Mouse (Mus musculus): ENCODE measurements around the gene 9630041A04Rik. TPM values are rescaled to one million over a fixed set of nuclear protein-coding genes. Genes with fewer than 3 reads are reported as not detected.

9630041A04Rik gene
- total and polyA plus RNA-seq, 3 experiments, result not detected

DNA sequence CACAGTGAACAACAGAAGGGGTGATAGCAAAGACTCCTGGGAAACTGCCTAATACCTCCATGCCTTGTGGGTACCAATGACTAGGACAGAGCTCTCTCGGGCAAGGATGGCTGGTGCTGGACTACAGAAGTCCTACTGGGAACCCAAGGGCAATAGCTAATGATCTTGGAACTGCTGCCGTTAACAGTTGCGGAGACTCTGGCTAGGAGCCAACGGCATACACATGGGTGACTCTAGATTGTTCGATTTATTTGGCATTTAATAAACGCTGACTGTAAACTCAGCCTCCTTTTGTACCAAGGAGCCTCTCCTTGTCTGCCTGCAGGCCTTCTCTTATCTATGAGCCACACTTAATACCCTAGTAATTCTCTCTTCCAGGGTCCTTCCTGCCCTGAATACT is 128.4 kb downstream of the 9630041A04Rik start:
- Histone ChIP-seq H3K4me1 (ENCODE audit: insufficient read depth, low read depth, low read length) (no peaks in the 10 kb centered on the region), H3K9me3 (replicated peaks) (peaks cover 68% of the 10 kb centered on the region), H3K27me3 (ENCODE audit: insufficient read depth, low read length) (no peaks in the 10 kb centered on the region), H3K36me3 (replicated peaks) (no peaks in the 10 kb centered on the region), H3K4me3 (ENCODE audit: low read depth, low read length) (no peak overlapping the region)
- ATAC-seq (ENCODE audit: extremely low read depth, insufficient number of reproducible peaks, low FRiP score, poor library complexity, severe bottlenecking) (no peak), DNase-seq (ENCODE audit: low spot score) (no peak)
- TF ChIP-seq POLR2AphosphoS5 (IDR thresholded peaks at IDR 0.05; ENCODE audit: insufficient replicate concordance, low read depth, low read length) (no peak), GATA1 (IDR thresholded peaks at IDR 0.05; ENCODE audit: borderline replicate concordance, low read length) (no peak), TAL1 (conservative IDR thresholded peaks at IDR 0.05; ENCODE audit: low read depth, low read length) (no peak), GATA2 (IDR thresholded peaks at IDR 0.05; ENCODE audit: borderline replicate concordance, low read depth, low read length) (no peak), CTCF (IDR thresholded peaks at IDR 0.05; ENCODE audit: low read depth, low read length) (no peak)

DNA sequence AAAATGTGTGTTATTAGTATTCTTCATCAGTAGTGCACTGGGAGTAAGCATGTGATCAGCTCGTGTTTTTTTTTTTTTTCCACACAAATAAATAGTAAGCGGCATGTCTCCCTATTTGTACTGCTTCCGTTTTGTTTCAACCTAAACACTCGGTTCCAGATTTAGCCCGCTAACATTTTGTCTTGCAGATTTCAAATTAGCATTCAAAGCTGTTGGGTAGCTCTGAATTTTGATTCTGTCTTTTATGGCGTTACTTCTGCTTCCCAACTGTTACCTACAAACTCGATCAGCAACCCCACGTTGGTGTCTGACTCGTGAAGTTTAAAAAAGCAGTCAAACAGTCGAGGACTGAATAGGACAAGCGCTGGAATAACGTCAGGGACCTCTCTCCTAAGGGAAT is 129.2 kb downstream of the 9630041A04Rik start:
- ATAC-seq (ENCODE audit: extremely low read depth, insufficient number of reproducible peaks, low FRiP score, poor library complexity, severe bottlenecking) (no peak), DNase-seq (ENCODE audit: low spot score) (no peak)
- Histone ChIP-seq H3K27me3 (ENCODE audit: insufficient read depth, low read length) (no peaks in the 10 kb centered on the region), H3K4me1 (ENCODE audit: insufficient read depth, low read depth, low read length) (no peaks in the 10 kb centered on the region), H3K36me3 (replicated peaks) (no peaks in the 10 kb centered on the region), H3K9me3 (replicated peaks) (peaks cover 67% of the 10 kb centered on the region), H3K4me3 (ENCODE audit: low read depth, low read length) (no peak overlapping the region)
- TF ChIP-seq POLR2AphosphoS5 (IDR thresholded peaks at IDR 0.05; ENCODE audit: insufficient replicate concordance, low read depth, low read length), result no peak
- TF ChIP-seq GATA2 (IDR thresholded peaks at IDR 0.05; ENCODE audit: borderline replicate concordance, low read depth, low read length), result no peak
- TF ChIP-seq GATA1 (IDR thresholded peaks at IDR 0.05; ENCODE audit: borderline replicate concordance, low read length), result no peak
- TF ChIP-seq CTCF (IDR thresholded peaks at IDR 0.05; ENCODE audit: low read depth, low read length), result no peak
- TF ChIP-seq TAL1 (conservative IDR thresholded peaks at IDR 0.05; ENCODE audit: low read depth, low read length), result no peak
